Mouse (Mus musculus) forebrain, embryonic 11.5 days (tissue): ENCODE measurements around the gene Rnf224. TPM values are rescaled to one million over a fixed set of nuclear protein-coding genes. Genes with fewer than 3 reads are reported as not detected.

Experiments
- ATAC-seq: fragments of 200-750 bp; cut with Nextera tagmentation; replicated peaks from 2 replicates; pipeline ENCODE4 v1.8.0; 2017; ENCODE audit warnings: moderate TSS enrichment; ENCODE audit not compliant: low FRiP score
- DNase-seq: peaks from one replicate; pipeline ENCODE4 v3.0.0-alpha.2; 2017; ENCODE audit warnings: low spot score
- H3K27ac ChIP-seq: fragments of 300-500 bp; sonication (generic); 2 replicates; pipeline ENCODE4 v1.5.1; 2014; ENCODE audit warnings: low read depth, low read length
- H3K27me3 ChIP-seq: fragments of 300-500 bp; sonication (generic); 2 replicates; pipeline ENCODE4 v1.6.1; 2014; ENCODE audit warnings: mild to moderate bottlenecking, low read length, mixed read lengths; ENCODE audit not compliant: control insufficient read depth, insufficient read depth
- H3K36me3 ChIP-seq: fragments of 300-500 bp; sonication (generic); 2 replicates; pipeline ENCODE4 v1.6.1; 2014; ENCODE audit warnings: mild to moderate bottlenecking, low read length, moderate library complexity, mixed read lengths; ENCODE audit not compliant: control insufficient read depth, insufficient read depth
- H3K4me1 ChIP-seq: fragments of 300-500 bp; sonication (generic); replicated peaks from 2 replicates; pipeline ENCODE4 v1.6.1; 2014; ENCODE audit warnings: low read length, mixed read lengths; ENCODE audit not compliant: control insufficient read depth, insufficient read depth
- H3K4me2 ChIP-seq: fragments of 300-500 bp; sonication (generic); 2 replicates; pipeline ENCODE4 v1.6.1; 2014; ENCODE audit warnings: low read depth, mild to moderate bottlenecking, low read length, moderate library complexity, mixed read lengths; ENCODE audit not compliant: severe bottlenecking
- H3K4me3 ChIP-seq: fragments of 300-500 bp; sonication (generic); 2 replicates; pipeline ENCODE4 v1.5.1; 2014; ENCODE audit warnings: low read depth, low read length
- H3K9ac ChIP-seq: fragments of 300-500 bp; sonication (generic); 2 replicates; pipeline ENCODE4 v1.6.1; 2014; ENCODE audit warnings: low read length
- H3K9me3 ChIP-seq: fragments of 300-500 bp; sonication (generic); 2 replicates; pipeline ENCODE4 v1.6.1; 2016; ENCODE audit warnings: low read length, mixed read lengths; ENCODE audit not compliant: control insufficient read depth
- WGBS: fragments of 180-500 bp; shearing (Covaris S2); extraction: QIAGEN DNeasy Blood & Tissue Kit; methylation state at CpG from one replicate; pipeline ENCODE4 v1.1.7; 2014; 5-methylcytosine and 5-hydroxymethylcytosine counted together
- polyA plus RNA-seq: library from polyadenylated mRNA; unstranded; fragments of >200 nt; fragmentation: Nextera tagmentation; extraction: Ambion mirVana; gene quantifications from 2 replicates; pipeline ENCODE4 v1.2.1, GENCODE M21; 2014

Gene Rnf224
- polyA plus RNA-seq, 1 experiment from 2014 or later, result not detected

DNA sequence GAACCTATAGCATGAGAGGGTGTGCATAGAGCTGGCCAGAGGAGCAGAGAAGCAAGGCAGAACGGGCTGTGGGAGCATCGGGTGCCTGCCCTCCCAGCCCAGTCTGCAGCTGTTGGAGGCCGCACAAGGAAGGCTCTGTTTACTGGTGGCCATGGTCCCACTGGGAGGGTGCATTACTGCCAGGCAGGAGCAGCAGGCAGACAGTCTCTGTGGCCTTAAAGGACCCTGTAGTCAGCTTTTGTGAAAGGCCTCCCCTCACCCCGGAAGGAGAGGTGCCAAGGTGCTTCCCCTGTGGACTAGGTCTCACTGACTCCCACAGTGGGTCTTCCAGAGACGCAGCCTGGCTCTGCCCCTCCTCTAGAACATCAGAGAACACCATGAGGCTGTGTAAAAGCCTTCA, 9.7 kb downstream of the Rnf224 start:
- Histone ChIP-seq H3K4me1 (peaks cover 5% of the 10 kb centered on the region; the same call in 1 of the 2 replicates), H3K27ac (no peak overlapping the region), H3K4me2 (no peak overlapping the region), H3K4me3 (no peak overlapping the region), H3K27me3 (no peaks in the 10 kb centered on the region), H3K9me3 (no peaks in the 10 kb centered on the region), H3K36me3 (no peaks in the 10 kb centered on the region), H3K9ac (no peak overlapping the region)
- whole genome bisulfite sequencing, result 86% methylated on average over 5 of the region's 5 CpGs
- DNase-seq, result no peak
- no peak for ATAC-seq

DNA sequence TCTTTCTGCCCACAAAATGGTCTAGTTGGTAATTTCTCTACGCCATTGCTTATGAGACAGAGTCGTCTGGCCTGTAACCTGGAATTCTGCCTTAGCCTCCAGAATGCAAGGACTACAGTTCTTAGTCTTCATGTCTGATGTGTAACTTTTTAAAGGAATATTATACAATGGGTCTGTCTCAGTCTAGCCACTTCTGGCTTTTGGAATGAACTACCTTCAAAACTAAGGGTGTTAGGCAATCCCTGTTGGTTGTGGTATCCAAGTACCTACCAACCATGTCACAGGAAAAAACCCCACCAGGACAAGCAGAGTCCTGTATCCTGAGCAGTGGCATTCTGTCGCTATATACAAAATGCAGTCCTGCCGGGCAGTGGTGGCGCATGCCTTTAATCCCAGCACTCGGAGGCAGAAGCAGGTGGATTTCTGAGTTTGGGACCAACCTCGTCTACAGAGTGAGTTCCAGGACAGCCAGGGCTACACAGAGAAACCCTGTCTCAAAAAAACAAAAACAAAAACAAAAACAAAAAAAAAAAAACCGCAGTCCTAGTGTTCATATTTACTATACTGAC, 10.7 kb downstream of the Rnf224 start:
- ATAC-seq, result no peak
- no peaks in the 10 kb centered on the region for H3K27me3 ChIP-seq
- WGBS, result 78% methylated on average over 8 of the region's 8 CpGs
- peak overlapping the region; percentile 97 for H3K27ac ChIP-seq
- no peak overlapping the region for H3K4me3 ChIP-seq
- no peaks in the 10 kb centered on the region for H3K9me3 ChIP-seq
- peak overlapping the region; percentile 51; the same call in 1 of the 2 replicates for H3K4me2 ChIP-seq
- H3K36me3 ChIP-seq, result no peaks in the 10 kb centered on the region
- DNase-seq, result no peak
- no peak overlapping the region for H3K9ac ChIP-seq
- peaks cover 5% of the 10 kb centered on the region; the same call in 1 of the 2 replicates for H3K4me1 ChIP-seq

DNA sequence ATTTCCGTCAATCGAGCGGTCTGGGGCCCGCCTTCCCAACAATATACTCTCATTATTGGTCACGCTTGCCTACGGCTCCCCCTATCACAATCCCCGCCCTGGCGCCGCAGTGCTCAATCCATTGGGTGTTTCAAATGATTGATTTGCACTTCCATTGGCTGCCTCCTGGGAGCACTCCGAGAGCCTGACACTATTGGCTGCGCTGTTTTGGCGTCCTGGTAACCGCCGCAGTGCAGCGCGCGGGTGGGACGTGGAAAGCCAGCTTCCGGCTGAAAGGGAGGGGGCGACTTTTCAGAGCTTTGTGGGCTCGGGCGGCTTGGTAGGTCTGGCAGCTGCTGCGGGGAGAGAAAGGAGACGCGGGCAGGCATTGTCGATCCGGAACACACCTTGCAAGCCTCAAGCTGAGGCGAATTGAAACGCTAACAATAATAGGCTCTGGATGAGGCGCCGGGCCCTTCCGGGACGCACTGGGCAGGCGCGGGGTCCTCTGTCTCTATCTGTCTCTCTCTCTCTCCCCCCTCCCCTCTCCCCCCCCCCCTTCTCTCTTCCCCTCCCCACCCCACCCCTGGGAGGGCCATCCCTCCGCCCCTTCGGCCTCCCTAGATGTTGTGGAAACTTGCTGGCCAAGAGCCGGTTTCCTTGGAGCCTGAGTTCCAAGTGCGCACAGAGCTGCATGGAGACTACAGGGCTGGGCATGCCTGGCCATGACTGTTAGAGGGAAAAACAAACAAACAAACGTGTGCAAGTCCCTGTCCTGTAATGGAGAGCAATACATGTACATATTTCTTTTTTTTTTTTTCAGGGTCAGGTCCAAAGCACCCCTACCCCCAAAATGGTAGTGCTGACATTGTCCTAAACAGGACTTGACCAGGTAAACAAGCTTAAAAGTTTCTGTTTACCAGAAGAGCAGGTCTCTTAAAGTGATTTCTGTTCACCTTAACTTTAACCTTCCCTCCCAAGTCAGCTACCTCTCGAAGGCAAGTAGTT, 11.5 kb downstream of the Rnf224 start:
- H3K4me3 ChIP-seq, result peak overlapping the region; percentile 92
- H3K27ac ChIP-seq, result peak overlapping the region; percentile 97
- no peaks in the 10 kb centered on the region for H3K27me3 ChIP-seq
- H3K9me3 ChIP-seq, result no peaks in the 10 kb centered on the region
- peak overlapping the region; percentile 70 for H3K9ac ChIP-seq
- H3K4me2 ChIP-seq, result peak overlapping the region; percentile 51
- H3K4me1 ChIP-seq, result peaks cover 5% of the 10 kb centered on the region; the same call in 1 of the 2 replicates
- H3K36me3 ChIP-seq, result no peaks in the 10 kb centered on the region
- ATAC-seq (peak; percentile 97), DNase-seq (peak; percentile 98)
- WGBS, result 2% methylated on average over 41 of the region's 41 CpGs

DNA sequence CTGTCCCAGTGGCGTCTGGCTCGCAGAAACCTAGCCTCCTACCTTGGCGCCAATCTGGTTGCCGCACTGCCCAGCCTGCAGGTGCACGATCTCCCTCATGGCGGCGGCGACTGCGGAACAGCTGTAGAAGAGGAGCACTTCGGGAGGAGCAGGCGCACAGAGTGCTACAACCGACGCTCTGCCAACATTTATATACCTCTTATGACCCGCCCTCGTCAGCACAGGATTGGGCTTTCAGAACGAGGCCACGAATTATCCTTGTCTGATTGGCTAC, 12.2 kb downstream of the Rnf224 start, which contains the start of gene Tubb4b:
Gene Tubb4b, minus strand, starts transcription at position 211 of the 274 bp plus-strand sequence.
- peak within 1 kb of the TSS; percentile 92 for H3K4me3 ChIP-seq
- peak within 1 kb of the TSS; percentile 86 for H3K9ac ChIP-seq
- H3K9me3 ChIP-seq, result no peaks in the 10 kb centered on the region
- H3K4me1 ChIP-seq, result peaks cover 5% of the 10 kb centered on the region; the same call in 1 of the 2 replicates
- 1% methylated on average over 17 of the region's 17 CpGs for WGBS
- H3K27ac ChIP-seq, result peak within 1 kb of the TSS; percentile 97
- H3K36me3 ChIP-seq, result no peaks in the 10 kb centered on the region
- no peaks in the 10 kb centered on the region for H3K27me3 ChIP-seq
- DNase-seq (no peak), ATAC-seq (no peak)
- H3K4me2 ChIP-seq, result peak within 1 kb of the TSS; percentile 94

DNA sequence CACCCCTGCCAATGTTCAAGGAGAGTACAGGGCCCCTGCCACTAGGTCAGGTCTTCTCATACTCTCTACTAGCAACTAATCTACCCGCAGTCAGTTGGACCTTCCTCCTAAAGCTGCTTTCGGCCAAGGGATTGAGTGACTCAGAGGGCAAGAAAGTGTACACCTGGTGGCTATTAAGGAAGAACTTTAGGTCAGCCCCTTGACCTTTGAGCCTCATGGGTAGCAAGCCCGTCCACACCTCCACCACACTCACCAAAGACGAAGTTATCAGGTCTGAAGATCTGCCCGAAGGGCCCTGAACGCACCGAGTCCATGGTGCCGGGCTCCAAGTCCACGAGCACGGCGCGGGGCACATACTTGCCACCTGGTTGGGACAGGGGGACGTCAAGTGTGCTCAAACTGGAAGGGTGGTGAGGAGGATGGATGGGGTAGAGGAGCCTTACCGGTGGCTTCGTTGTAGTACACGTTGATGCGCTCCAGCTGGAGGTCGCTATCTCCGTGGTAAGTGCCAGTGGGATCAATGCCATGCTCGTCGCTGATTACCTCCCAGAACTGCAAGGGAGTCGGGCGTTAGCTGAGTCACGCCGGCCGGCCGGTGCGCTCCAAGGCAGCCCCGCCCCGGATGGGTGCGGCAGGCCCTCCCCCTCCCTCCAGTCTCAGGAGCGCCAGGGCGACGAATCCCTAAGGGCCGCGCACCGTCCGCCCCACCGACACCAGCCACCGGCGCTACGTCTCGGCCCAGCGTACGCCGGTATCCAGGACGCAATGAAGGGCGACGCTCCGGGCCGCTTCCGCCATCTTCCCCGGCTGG, 12.7 kb downstream of the Rnf224 start:
- peak overlapping the region; percentile 92 for H3K4me3 ChIP-seq
- H3K27ac ChIP-seq, result peak overlapping the region; percentile 89
- no peaks in the 10 kb centered on the region for H3K27me3 ChIP-seq
- H3K9ac ChIP-seq, result peak overlapping the region; percentile 86
- H3K9me3 ChIP-seq, result no peaks in the 10 kb centered on the region
- DNase-seq (peak; percentile 86), ATAC-seq (peak; percentile 39)
- peaks cover 5% of the 10 kb centered on the region; the same call in 1 of the 2 replicates for H3K4me1 ChIP-seq
- no peaks in the 10 kb centered on the region for H3K36me3 ChIP-seq
- peak overlapping the region; percentile 94 for H3K4me2 ChIP-seq
- 1% methylated on average over 52 of the region's 53 CpGs for WGBS

DNA sequence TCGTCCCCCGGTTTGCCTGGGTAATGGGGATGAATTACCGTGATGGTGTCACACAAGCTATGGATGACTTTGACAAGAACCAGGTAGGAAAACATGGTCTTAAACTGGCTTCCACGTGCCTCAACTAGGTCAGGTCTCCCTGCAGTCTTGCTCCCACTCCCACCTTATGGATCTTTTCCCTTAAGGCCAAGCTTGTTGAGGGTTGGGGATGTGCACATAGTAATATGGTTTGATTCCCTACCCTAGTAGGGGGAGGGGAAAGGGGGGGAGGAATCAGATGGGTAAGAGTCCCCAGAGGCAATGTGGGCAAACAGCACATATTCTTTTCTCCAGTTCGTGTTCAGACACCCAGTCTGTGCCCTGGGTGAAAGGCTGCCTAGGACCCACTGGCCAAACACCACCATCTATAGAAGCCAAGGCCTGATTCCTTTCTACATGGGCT, 15.2 kb downstream of the Rnf224 start:
- Histone ChIP-seq H3K4me2 (no peak overlapping the region), H3K27ac (no peak overlapping the region), H3K9me3 (no peaks in the 10 kb centered on the region), H3K4me3 (no peak overlapping the region), H3K27me3 (no peaks in the 10 kb centered on the region), H3K9ac (no peak overlapping the region), H3K36me3 (no peaks in the 10 kb centered on the region), H3K4me1 (peaks cover 5% of the 10 kb centered on the region; the same call in 1 of the 2 replicates)
- 79% methylated on average over 5 of the region's 5 CpGs for WGBS
- ATAC-seq (no peak), DNase-seq (no peak)

DNA sequence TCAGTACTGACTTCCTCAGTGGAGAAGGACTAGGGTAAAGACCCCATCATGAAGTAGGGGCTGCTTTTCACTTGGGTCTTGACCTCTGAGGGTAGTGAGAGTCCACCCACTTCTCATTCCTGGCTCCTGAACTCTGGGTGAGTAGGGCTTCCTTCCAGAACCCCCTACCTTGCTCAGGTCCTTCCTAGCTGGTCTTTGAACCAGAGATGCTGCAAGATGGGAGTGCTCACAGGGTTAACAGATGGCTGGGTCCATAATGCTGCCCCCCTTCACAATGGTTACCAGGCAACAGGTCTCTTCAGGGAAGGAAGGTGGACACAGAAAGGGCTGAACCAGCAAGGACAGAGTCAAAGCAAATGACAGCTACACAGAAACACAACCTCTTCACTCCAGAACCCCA, 18.1 kb downstream of the Rnf224 start, which contains the start of gene Fam166a:
Gene Fam166a, plus strand, starts transcription at position 301 of the 400 bp plus-strand sequence.
- ATAC-seq, result no peak
- Histone ChIP-seq H3K4me3 (no peak within 1 kb of the TSS), H3K9ac (no peak within 1 kb of the TSS)

DNA sequence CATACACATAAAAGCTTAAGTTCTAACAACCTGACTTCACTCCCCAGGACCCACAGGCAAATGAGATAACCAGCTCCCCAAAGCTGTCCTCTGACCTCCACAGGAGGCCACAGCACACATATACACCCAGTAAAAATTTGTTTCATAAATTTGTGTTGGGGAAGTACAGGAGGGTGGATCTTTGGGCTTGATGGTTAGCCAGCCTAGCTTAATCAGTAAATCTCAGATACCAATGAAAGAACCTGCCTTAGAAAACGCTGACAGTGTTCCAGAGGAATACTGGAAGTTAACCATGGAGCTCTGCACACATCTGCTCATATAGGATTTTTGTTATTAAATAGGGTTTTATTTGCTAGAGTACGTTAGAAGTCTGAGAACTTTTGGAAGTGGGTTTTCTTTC, 18.9 kb downstream of the Rnf224 start:
- Histone ChIP-seq H3K9ac (no peak overlapping the region), H3K4me2 (no peak overlapping the region), H3K36me3 (no peaks in the 10 kb centered on the region), H3K4me1 (no peaks in the 10 kb centered on the region), H3K4me3 (no peak overlapping the region), H3K9me3 (no peaks in the 10 kb centered on the region), H3K27me3 (no peaks in the 10 kb centered on the region), H3K27ac (no peak overlapping the region)
- 65% methylated on average over 2 of the region's 2 CpGs for WGBS
- DNase-seq (no peak), ATAC-seq (no peak)

More for the DNA sequence above, 18.1 kb downstream of the Rnf224 start, which contains the start of gene Fam166a:
- H3K27me3 ChIP-seq, result no peaks in the 10 kb centered on the region
- H3K9me3 ChIP-seq, result no peaks in the 10 kb centered on the region
- DNase-seq, result no peak
- no peak within 1 kb of the TSS for H3K4me2 ChIP-seq
- no peaks in the 10 kb centered on the region for H3K36me3 ChIP-seq
- H3K27ac ChIP-seq, result no peak within 1 kb of the TSS
- H3K4me1 ChIP-seq, result peaks cover 2% of the 10 kb centered on the region; the same call in 1 of the 2 replicates
